Mouse (Mus musculus) heart, embryonic 10.5 days (tissue): Measurements from ENCODE around the gene Tmem167b. TPM values are rescaled to one million over a fixed set of nuclear protein-coding genes. Genes with fewer than 3 reads are reported as not detected.

ENCODE experiments used
- DNase-seq: peaks from one replicate; pipeline ENCODE4 v3.0.0-alpha.2; 2017; ENCODE audit warnings: low spot score
- H3K27ac ChIP-seq: fragments of 300-500 bp; sonication (generic); 2 replicates; pipeline ENCODE4 v1.5.1; 2016; ENCODE audit warnings: mild to moderate bottlenecking
- H3K27me3 ChIP-seq: fragments of 300-500 bp; sonication (generic); 2 replicates; pipeline ENCODE4 v1.6.1; 2016; ENCODE audit warnings: mild to moderate bottlenecking; ENCODE audit not compliant: poor library complexity, insufficient read depth, severe bottlenecking
- H3K36me3 ChIP-seq: fragments of 300-500 bp; sonication (generic); 2 replicates; pipeline ENCODE4 v1.6.1; 2016; ENCODE audit warnings: mild to moderate bottlenecking, moderate library complexity
- H3K4me1 ChIP-seq: fragments of 300-500 bp; sonication (generic); 2 replicates; pipeline ENCODE4 v1.6.1; 2016; ENCODE audit warnings: mild to moderate bottlenecking
- H3K4me3 ChIP-seq: fragments of 300-500 bp; sonication (generic); 2 replicates; pipeline ENCODE4 v1.5.1; 2016; ENCODE audit warnings: mild to moderate bottlenecking, moderate library complexity
- H3K9me3 ChIP-seq: fragments of 300-500 bp; sonication (generic); 2 replicates; pipeline ENCODE4 v1.6.1; 2016; ENCODE audit warnings: mild to moderate bottlenecking, moderate library complexity
- WGBS: fragments of 180-500 bp; shearing (Covaris S2); methylation state at CpG from one replicate; pipeline ENCODE4 v1.1.7; 2016; 5-methylcytosine and 5-hydroxymethylcytosine counted together
- polyA plus RNA-seq: library from polyadenylated mRNA; unstranded; fragments of >200 nt; fragmentation: Nextera tagmentation; extraction: Ambion mirVana; gene quantifications from 2 replicates; pipeline ENCODE4 v1.2.1, GENCODE M21; 2016

The Tmem167b gene
- polyA plus RNA-seq, 1 experiment from 2014 or later, result 26.4 TPM

DNA sequence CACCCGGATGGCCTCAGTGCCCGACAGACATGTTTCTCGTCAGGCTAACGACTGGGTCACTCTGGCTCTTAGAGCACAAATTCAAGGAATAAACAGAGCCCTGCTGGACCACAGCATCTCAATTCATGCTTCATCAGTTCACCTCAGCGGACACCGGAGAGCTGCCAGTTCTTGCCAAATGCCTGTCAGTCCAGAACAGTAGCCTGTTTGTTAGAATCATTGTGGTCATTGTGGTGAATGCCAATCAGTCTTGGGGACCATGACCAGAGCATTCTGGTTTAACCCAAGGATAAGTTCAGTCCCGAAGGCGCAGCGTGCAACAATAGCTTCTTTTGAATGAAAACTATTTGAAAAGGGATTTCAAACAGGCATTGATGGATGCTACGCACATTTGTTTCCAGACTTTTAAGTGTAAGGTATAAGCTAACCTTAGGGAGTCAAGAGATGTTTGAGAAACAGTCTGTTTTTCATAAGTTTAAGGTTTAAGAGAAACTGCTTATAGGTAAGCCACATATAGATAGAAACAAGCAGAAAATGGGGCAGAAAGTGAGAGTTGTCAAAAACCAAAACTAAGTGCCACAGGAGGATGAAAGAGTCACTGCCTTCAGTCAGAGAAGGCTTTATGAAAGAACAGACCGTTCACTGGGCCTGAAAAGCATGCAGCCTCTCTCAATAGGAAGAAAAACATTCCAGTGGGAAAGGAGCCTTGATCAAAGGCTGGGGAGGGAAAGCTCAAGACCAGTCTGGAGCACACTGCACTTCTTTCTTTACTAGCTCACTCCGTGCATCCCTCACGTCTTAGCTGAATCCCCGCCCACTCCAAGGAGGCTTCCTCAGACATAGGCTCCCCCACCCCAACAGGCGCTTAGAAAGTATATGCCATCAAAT lies 6.0 kb upstream of the Tmem167b start:
- 59% methylated on average over 15 of the region's 15 CpGs for WGBS
- H3K36me3 ChIP-seq, result no peaks in the 10 kb centered on the region
- H3K27me3 ChIP-seq, result no peaks in the 10 kb centered on the region
- DNase-seq, result peak; percentile 47
- no peak overlapping the region for H3K27ac ChIP-seq
- no peak overlapping the region for H3K4me3 ChIP-seq
- no peaks in the 10 kb centered on the region for H3K9me3 ChIP-seq
- H3K4me1 ChIP-seq, result peaks cover 7% of the 10 kb centered on the region; the same call in 1 of the 2 replicates

DNA sequence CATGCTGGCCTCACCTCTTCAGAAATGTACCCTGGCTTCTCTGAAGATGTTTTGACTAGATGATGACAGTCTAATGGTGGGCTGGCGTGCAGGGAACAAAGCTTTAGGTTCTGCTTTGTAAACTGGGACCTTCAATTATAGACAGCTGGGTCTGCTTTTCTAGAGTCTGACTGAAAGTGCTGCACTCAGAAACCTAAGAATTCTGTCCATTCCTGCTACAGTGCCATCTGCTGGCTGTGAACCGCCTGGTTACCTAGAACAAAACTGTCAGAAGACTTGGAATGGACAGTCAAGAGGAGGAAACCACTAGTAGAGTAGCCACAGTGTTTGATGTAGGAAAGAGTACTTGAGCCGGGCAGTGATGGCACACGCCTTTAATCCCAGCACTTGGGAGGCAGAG lies 1.0 kb upstream of the Tmem167b start:
- Histone ChIP-seq H3K4me1 (peaks cover 15% of the 10 kb centered on the region; the same call in 1 of the 2 replicates), H3K27me3 (no peaks in the 10 kb centered on the region), H3K9me3 (no peaks in the 10 kb centered on the region), H3K4me3 (peak overlapping the region; percentile 78), H3K27ac (peak overlapping the region; percentile 91), H3K36me3 (peaks cover 19% of the 10 kb centered on the region)
- DNase-seq, result peak; percentile 89
- WGBS, result 5% methylated on average over 4 of the region's 4 CpGs

DNA sequence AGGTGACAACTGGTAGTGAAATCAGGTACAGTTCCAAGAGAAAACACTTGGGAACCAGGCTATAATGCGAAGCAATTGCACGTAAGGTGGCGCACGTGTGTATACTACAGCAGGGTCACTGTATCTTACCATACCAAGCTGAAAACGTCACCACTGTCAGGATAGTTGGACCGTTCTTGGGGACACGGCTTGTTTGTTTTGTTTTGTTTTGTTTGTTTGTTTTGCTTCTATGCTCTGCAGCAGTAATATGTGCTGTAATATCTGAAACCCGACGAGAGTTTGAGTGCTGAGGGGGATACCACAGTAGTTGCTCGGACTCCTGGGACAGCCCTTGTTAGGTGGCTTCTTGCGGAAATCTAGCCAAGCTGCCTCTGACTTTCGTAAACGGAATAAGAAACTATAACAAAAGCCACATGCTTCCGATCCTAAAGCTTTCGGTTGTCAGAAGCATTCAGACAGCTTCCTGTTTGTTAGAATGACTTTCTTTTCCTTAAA lies 558 bp upstream of the Tmem167b start:
- Histone ChIP-seq H3K4me3 (peak overlapping the region; percentile 78), H3K36me3 (peaks cover 24% of the 10 kb centered on the region), H3K9me3 (no peaks in the 10 kb centered on the region), H3K4me1 (peaks cover 15% of the 10 kb centered on the region; the same call in 1 of the 2 replicates), H3K27ac (peak overlapping the region; percentile 91), H3K27me3 (no peaks in the 10 kb centered on the region)
- no peak for DNase-seq
- WGBS, result 9% methylated on average over 15 of the region's 15 CpGs

DNA sequence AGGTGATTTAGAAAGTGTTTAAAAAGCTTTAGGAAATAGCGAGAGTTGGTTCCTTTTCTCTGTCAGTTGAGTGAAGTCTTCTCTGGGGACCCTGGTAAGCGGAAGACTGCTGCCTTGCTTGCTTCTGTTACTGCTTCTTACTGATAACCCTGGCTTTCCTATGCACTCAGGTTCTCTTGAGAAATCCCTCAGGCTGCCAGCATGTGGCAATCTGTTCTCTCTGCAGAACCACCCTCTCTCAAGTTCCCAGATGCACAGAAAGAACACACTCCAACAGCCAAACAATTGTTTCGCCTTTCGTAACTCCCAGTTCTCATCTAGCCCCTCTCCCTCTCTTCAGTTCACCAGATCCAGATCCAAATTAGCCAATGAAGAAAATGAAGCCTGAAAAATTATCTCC lies 4.4 kb downstream of the Tmem167b start:
- H3K27me3 ChIP-seq, result no peaks in the 10 kb centered on the region
- H3K27ac ChIP-seq, result no peak overlapping the region
- no peak for DNase-seq
- H3K4me1 ChIP-seq, result peaks cover 16% of the 10 kb centered on the region; the same call in 1 of the 2 replicates
- no peak overlapping the region for H3K4me3 ChIP-seq
- WGBS, result 92% methylated on average over 4 of the region's 4 CpGs
- peaks cover 34% of the 10 kb centered on the region for H3K36me3 ChIP-seq
- no peaks in the 10 kb centered on the region for H3K9me3 ChIP-seq

DNA sequence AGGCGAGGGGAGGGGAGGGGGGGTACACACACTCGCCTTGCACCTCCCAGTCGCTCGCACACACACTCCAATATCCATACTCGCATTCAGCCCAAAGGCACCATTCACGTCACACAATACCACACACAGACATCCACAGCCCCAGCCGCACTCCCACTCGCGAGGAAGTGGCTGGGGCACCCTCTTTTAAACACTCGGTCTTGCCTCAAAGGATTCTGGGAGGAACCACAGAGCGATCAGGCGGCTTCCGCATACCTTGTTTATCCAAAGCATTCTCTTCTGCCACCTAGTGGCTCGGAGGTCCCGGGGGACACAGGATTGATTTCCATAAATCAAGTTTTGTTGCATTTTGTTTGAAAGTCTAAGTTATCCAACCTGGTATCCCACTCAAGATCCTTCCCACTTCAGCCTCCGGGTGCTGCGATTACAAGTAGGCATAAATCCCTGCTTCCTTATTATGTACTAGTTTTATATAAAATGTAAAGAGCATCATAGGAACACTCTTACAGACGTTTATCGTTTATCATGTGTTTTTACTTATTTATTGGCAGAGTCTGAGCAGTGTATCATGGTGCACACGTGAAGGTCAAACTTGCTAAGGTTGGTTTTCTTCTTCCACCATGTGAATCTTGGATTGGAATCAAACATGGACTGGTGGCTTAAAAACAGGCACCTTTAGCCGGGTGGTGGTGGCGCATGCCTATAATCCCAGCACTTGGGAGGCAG lies 7.5 kb downstream of the Tmem167b start:
- no peaks in the 10 kb centered on the region for H3K27me3 ChIP-seq
- WGBS, result 17% methylated on average over 21 of the region's 22 CpGs

DNA sequence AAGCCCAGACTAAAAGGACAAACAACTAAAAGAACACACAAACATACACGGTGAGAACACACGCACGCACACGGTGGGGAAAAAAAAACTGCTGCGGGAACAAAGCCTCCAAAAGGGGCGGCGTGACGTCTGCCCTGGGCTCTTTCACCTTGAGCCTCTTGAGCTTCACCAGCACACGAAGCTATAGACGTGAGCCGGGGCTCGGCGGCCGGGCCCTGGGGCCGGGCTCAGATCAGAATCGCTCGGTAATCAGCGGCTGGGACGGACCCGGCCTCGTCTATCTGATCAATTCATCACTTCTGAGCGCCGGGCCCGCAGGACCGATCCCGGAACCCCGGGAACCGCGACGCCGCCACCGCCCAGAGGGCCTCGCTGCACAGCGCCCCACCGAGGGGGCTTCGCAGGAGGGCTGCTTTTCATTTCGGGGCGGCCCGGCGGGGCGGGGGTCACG lies 8.1 kb downstream of the Tmem167b start:
- WGBS, result under 1% methylated on average over 40 of the region's 42 CpGs
- H3K9me3 ChIP-seq, result no peaks in the 10 kb centered on the region
- H3K27me3 ChIP-seq, result no peaks in the 10 kb centered on the region
- peaks cover 5% of the 10 kb centered on the region; the same call in 1 of the 2 replicates for H3K4me1 ChIP-seq
- peak; percentile 79 for DNase-seq
- peak overlapping the region; percentile 87 for H3K4me3 ChIP-seq
- H3K36me3 ChIP-seq, result peaks cover 24% of the 10 kb centered on the region
- H3K27ac ChIP-seq, result peak overlapping the region; percentile 97

More for the DNA sequence above, 7.5 kb downstream of the Tmem167b start:
- DNase-seq, result peak; percentile 96
- Histone ChIP-seq H3K36me3 (peaks cover 29% of the 10 kb centered on the region), H3K4me3 (peak overlapping the region; percentile 87), H3K4me1 (peaks cover 5% of the 10 kb centered on the region; the same call in 1 of the 2 replicates), H3K27ac (peak overlapping the region; percentile 97), H3K9me3 (no peaks in the 10 kb centered on the region)

DNA sequence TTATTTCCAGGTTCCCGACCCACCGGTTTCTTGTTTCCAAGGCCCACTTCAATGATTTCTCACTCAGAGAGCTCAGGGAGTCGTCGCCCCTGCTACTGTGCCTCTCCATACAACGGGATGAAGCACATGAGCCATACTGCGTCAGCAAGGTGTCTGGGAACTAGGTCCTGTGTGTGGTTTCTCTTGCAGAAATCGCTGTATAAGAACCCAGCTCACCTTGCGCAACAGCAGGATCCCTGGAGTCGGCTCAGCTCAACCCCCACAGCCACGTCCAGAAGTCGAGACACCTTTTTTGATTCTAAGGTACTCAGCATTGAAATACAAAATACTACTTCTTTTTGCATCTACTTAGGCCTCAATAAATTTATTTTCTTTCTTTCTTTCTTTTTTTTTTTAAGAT lies 20.0 kb downstream of the Tmem167b start:
- WGBS, result 80% methylated on average over 11 of the region's 11 CpGs
- Histone ChIP-seq H3K36me3 (no peaks in the 10 kb centered on the region), H3K4me3 (no peak overlapping the region), H3K4me1 (peaks cover 4% of the 10 kb centered on the region; the same call in 1 of the 2 replicates), H3K27ac (no peak overlapping the region), H3K9me3 (no peaks in the 10 kb centered on the region), H3K27me3 (peaks cover 8% of the 10 kb centered on the region; the same call in 1 of the 2 replicates)
- no peak for DNase-seq

DNA sequence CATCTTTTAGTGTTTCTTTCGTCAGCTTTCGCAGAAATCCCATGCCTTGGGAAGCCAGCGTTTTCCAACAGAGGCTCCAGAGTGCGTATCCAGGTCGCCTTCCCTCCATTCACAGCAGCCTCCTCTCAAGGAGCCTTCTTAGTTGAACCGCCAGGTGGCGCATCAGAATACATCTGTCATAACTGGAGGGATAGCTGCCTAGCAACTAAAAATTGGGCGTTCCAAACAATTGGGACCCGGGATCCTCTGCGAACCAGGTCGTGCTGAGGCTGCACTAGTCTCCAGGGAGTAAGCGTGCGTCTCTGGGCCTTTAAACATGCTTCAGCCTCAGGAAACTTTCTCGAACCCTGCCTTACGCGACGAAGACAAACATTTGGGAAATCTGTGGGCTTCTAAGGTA lies 25.0 kb downstream of the Tmem167b start:
- no peaks in the 10 kb centered on the region for H3K36me3 ChIP-seq
- peak; percentile 92 for DNase-seq
- 5% methylated on average over 17 of the region's 17 CpGs for WGBS
- H3K27me3 ChIP-seq, result peaks cover 30% of the 10 kb centered on the region
- peak overlapping the region; percentile 42 for H3K4me3 ChIP-seq
- H3K9me3 ChIP-seq, result no peaks in the 10 kb centered on the region
- H3K27ac ChIP-seq, result no peak overlapping the region
- H3K4me1 ChIP-seq, result peaks cover 22% of the 10 kb centered on the region

DNA sequence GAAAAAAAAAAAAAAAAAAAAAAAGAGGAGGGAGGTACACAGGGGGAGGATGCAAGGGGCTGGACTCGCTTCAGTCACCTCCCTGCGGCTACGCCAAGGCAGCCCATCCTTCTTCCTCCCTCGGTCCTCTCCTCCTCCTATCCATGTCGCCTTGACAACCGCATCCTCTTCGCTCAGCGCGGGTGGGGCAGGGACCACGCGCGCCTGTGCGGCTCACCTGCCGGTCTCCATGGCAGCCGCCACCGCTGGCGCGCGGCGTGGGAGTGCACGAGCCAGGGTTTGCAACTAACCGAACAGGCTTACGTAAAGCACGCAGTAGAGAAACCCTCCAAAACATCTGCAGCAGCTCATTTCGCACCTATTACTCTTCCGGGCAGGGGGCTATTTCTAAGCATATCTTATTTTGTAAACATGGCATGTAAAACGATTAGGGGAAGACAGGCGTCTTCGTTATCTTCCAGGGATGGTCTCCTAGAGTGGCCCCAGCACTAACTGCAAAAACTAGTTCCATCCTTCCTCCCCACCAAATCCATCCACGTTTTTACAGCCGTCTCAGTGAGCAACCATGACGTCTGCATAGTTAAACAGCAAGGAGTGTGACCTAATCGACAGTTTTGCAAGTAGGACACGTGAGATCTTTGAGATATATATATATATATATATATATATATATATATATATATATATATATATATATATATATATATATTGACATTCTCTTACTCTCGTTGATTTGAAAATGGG lies 25.6 kb downstream of the Tmem167b start, which contains the start of gene 5330417C22Rik:
TSS of gene 5330417C22Rik (minus strand) at position 20 of the 744 bp plus-strand sequence.
- WGBS, result 3% methylated on average over 35 of the region's 35 CpGs
- Histone ChIP-seq H3K27me3 (peaks cover 30% of the 10 kb centered on the region), H3K36me3 (no peaks in the 10 kb centered on the region), H3K4me1 (peaks cover 22% of the 10 kb centered on the region), H3K27ac (0 out of 2 replicates have a peak within 1 kb of the TSS, but pooled peaks have one; percentile 29), H3K4me3 (peak within 1 kb of the TSS; percentile 60), H3K9me3 (no peaks in the 10 kb centered on the region)
- DNase-seq, result no peak

DNA sequence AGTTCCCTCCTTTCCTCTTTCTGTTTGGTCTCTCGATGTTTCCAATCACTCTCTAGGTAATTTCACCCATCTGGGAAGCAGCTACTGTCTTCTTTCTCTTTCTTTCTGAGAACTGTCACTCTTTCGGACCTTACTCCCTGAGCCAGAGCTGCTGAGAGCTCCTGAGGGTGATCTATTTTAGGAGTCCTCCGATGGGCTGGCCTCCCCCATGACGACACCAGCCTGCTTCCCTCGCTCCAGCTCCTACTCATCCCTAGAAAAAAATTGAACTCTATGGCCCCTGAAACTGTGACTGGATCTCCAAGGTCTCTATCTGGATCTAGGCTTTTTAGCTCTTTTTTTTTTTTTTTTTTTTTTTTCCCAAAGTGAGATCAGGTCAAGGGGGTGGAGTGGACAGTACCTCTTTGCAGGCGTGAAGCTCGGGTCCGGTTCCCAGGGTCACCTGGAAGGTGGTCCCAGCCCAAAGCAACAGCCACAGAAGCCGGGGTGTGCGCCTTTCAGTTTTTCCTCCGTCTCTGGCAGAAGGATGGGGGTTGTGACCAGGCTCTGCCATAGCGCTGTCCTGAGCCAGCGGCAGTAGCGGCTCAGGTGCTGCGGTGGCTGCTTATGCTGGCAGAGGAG lies 26.3 kb downstream of the Tmem167b start:
- peak overlapping the region; percentile 60 for H3K4me3 ChIP-seq
- H3K4me1 ChIP-seq, result peaks cover 22% of the 10 kb centered on the region
- H3K36me3 ChIP-seq, result no peaks in the 10 kb centered on the region
- 0 out of 2 replicates have a peak overlapping the region, but pooled peaks have one; percentile 29 for H3K27ac ChIP-seq
- H3K27me3 ChIP-seq, result peaks cover 30% of the 10 kb centered on the region
- no peak for DNase-seq
- WGBS, result 5% methylated on average over 15 of the region's 15 CpGs
- H3K9me3 ChIP-seq, result no peaks in the 10 kb centered on the region

DNA sequence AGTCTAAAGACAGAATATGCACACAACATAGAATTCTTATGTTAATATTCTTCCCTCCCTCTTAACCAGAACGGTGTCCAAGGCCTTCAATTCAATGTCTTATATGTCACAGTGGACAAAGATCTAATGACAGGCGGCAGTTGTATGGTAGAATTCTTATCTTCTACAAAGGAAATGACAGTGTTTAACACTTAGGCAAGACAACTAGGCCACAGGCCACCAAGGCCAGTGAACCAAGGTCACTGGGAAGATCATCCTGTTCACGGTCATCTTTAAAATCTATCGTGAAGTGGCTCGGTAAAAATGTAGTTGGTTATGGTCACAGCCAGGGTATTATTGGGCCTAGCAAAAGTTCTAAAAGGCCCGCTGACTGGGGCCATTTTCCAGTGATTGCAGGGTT lies 28.3 kb downstream of the Tmem167b start, which contains the start of gene 1700013F07Rik:
TSS of gene 1700013F07Rik (plus strand) at position 200 of the 400 bp plus-strand sequence.
- Histone ChIP-seq H3K9me3 (no peaks in the 10 kb centered on the region), H3K27me3 (peaks cover 30% of the 10 kb centered on the region), H3K4me1 (peaks cover 22% of the 10 kb centered on the region), H3K36me3 (no peaks in the 10 kb centered on the region), H3K4me3 (no peak within 1 kb of the TSS), H3K27ac (no peak within 1 kb of the TSS)
- WGBS, result 74% methylated on average over 6 of the region's 6 CpGs
- DNase-seq, result peak; percentile 25
